Mouse (Mus musculus) CH12.LX (cell line): ENCODE data around the gene Csnk1g2. TPM values are rescaled to one million over a fixed set of nuclear protein-coding genes. Genes with fewer than 3 reads are reported as not detected.
A peak's percentile ranks its signal among the peaks of the same experiment; 100 is the strongest.

ENCODE experiments used
- DNase-seq: peaks from one replicate; pipeline ENCODE4 v3.0.0-alpha.2; 2013; ENCODE audit errors: extremely low read depth
- H3K27ac ChIP-seq: 2 replicates; pipeline ENCODE4 v1.5.1; 2012; ENCODE audit warnings: low read depth, mild to moderate bottlenecking, control low read depth, moderate library complexity; ENCODE audit not compliant: insufficient read depth
- H3K27me3 ChIP-seq: replicated peaks from 2 replicates; pipeline ENCODE3; 2012; ENCODE audit warnings: inconsistent platforms
- H3K36me3 ChIP-seq, 2 experiments: replicated peaks in 1 of 2; 2 replicates each; pipeline versions ENCODE3 to v1.6.1; 2012; ENCODE audit warnings: inconsistent platforms in 1 of 2, low read length in 1 of 2, mild to moderate bottlenecking in 1 of 2, mixed read lengths in 1 of 2, moderate library complexity in 1 of 2; ENCODE audit not compliant: control insufficient read depth in 1 of 2, insufficient read depth in 1 of 2
- H3K4me1 ChIP-seq, 2 experiments: 2 replicates each; pipeline ENCODE4 v1.6.1; 2012; ENCODE audit warnings: inconsistent platforms in 1 of 2, moderate library complexity in 1 of 2; ENCODE audit not compliant: insufficient read depth in 2 of 2, control insufficient read depth in 1 of 2
- H3K4me2 ChIP-seq: 2 replicates; pipeline ENCODE4 v1.6.1; 2012; ENCODE audit warnings: low read depth, mild to moderate bottlenecking, control low read depth; ENCODE audit not compliant: poor library complexity, insufficient read depth, severe bottlenecking
- H3K4me3 ChIP-seq, 3 experiments: fragments of 150-350 bp in 1 of 3; sonication (generic) in 1 of 3; replicated peaks in 1 of 3; 2 replicates each; pipeline versions ENCODE3 to v1.5.1; 2011 to 2012; ENCODE audit warnings: low read depth in 2 of 3, low read length in 2 of 3, mild to moderate bottlenecking in 2 of 3, moderate library complexity in 2 of 3, control low read depth in 1 of 3, improper control_type of control experiment in 1 of 3, inconsistent platforms in 1 of 3, mixed read lengths in 1 of 3; ENCODE audit not compliant: poor library complexity in 1 of 3
- H3K79me2 ChIP-seq: replicated peaks from 2 replicates; pipeline ENCODE4 v1.6.1; 2012; ENCODE audit warnings: mild to moderate bottlenecking, moderate library complexity; ENCODE audit not compliant: control insufficient read depth, poor library complexity, insufficient read depth, severe bottlenecking; ENCODE audit errors: extremely low read depth
- H3K9ac ChIP-seq: 2 replicates; pipeline ENCODE4 v1.6.1; 2012; ENCODE audit warnings: low read depth, mild to moderate bottlenecking, control low read depth, moderate library complexity; ENCODE audit not compliant: insufficient read depth
- H3K9me3 ChIP-seq: replicated peaks from 2 replicates; pipeline ENCODE3; 2012; ENCODE audit warnings: low read length, inconsistent platforms, mixed read lengths
- CHD1 ChIP-seq: IDR thresholded peaks from 2 replicates; pipeline ENCODE4 v1.6.1; 2012; ENCODE audit warnings: low read depth, low read length, improper control_type of control experiment, inconsistent platforms
- CHD2 ChIP-seq: IDR thresholded peaks from 2 replicates; pipeline ENCODE4 v1.6.1; 2011; ENCODE audit warnings: low read length, improper control_type of control experiment
- CTCF ChIP-seq, 2 experiments: IDR thresholded peaks in 1 of 2; conservative IDR thresholded peaks in 1 of 2; 2 replicates each; pipeline ENCODE4 v1.5.1; 2011 to 2012; ENCODE audit warnings: low read depth in 2 of 2, low read length in 2 of 2, improper control_type of control experiment in 1 of 2, inconsistent platforms in 1 of 2, mild to moderate bottlenecking in 1 of 2, moderate library complexity in 1 of 2
- E2F4 ChIP-seq: IDR thresholded peaks from 2 replicates; pipeline ENCODE4 v1.6.1; 2011; ENCODE audit warnings: low read depth, low read length, improper control_type of control experiment; ENCODE audit not compliant: insufficient replicate concordance
- ELF1 ChIP-seq: IDR thresholded peaks from 2 replicates; pipeline ENCODE4 v1.6.1; 2014; ENCODE audit warnings: low read depth, mild to moderate bottlenecking, inconsistent platforms, low read length, improper control_type of control experiment
- EP300 ChIP-seq: IDR thresholded peaks from 2 replicates; pipeline ENCODE4 v1.6.1; 2011; ENCODE audit warnings: low read length, improper control_type of control experiment
- ETS1 ChIP-seq: conservative IDR thresholded peaks from 2 replicates; pipeline ENCODE4 v1.6.1; 2012; ENCODE audit warnings: low read depth, mild to moderate bottlenecking, inconsistent platforms, low read length, improper control_type of control experiment, moderate library complexity
- HCFC1 ChIP-seq: IDR thresholded peaks from 2 replicates; pipeline ENCODE4 v1.6.1; 2012; ENCODE audit warnings: low read depth, mild to moderate bottlenecking, inconsistent platforms, low read length, improper control_type of control experiment
- IRF4 ChIP-seq: IDR thresholded peaks from 2 replicates; pipeline ENCODE4 v1.6.1; 2014; ENCODE audit warnings: low read depth, mild to moderate bottlenecking, inconsistent platforms, low read length, improper control_type of control experiment
- JUN ChIP-seq: IDR thresholded peaks from 2 replicates; pipeline ENCODE4 v1.6.1; 2011; ENCODE audit warnings: low read depth, mild to moderate bottlenecking, low read length, improper control_type of control experiment, moderate library complexity; ENCODE audit not compliant: insufficient read depth
- KAT2A ChIP-seq: IDR thresholded peaks from 2 replicates; pipeline ENCODE4 v1.6.1; 2012; ENCODE audit warnings: low read length, improper control_type of control experiment, inconsistent platforms; ENCODE audit not compliant: insufficient replicate concordance
- MAFK ChIP-seq: IDR thresholded peaks from 2 replicates; pipeline ENCODE4 v1.6.1; 2011; ENCODE audit warnings: low read length, improper control_type of control experiment; ENCODE audit not compliant: insufficient replicate concordance
- MAX ChIP-seq: IDR thresholded peaks from 2 replicates; pipeline ENCODE4 v1.6.1; 2011; ENCODE audit warnings: low read length, improper control_type of control experiment
- MAZ ChIP-seq: IDR thresholded peaks from 2 replicates; pipeline ENCODE4 v1.6.1; 2012; ENCODE audit warnings: low read depth, mild to moderate bottlenecking, inconsistent platforms, low read length, improper control_type of control experiment, moderate library complexity
- MEF2A ChIP-seq: IDR thresholded peaks from 2 replicates; pipeline ENCODE4 v1.6.1; 2014; ENCODE audit warnings: low read depth, mild to moderate bottlenecking, inconsistent platforms, low read length, improper control_type of control experiment, borderline replicate concordance
- MXI1 ChIP-seq: IDR thresholded peaks from 2 replicates; pipeline ENCODE4 v1.6.1; 2011; ENCODE audit warnings: mild to moderate bottlenecking, low read depth, low read length, improper control_type of control experiment
- NELFE ChIP-seq: IDR thresholded peaks from 2 replicates; pipeline ENCODE4 v1.6.1; 2011; ENCODE audit warnings: low read depth, low read length, improper control_type of control experiment
- NRF1 ChIP-seq: IDR thresholded peaks from 2 replicates; pipeline ENCODE4 v1.6.1; 2014; ENCODE audit warnings: low read depth, mild to moderate bottlenecking, inconsistent platforms, low read length, improper control_type of control experiment, moderate library complexity
- PAX5 ChIP-seq: IDR thresholded peaks from 2 replicates; pipeline ENCODE4 v1.6.1; 2012; ENCODE audit warnings: low read length, inconsistent platforms, mixed read lengths
- POLR2A ChIP-seq: IDR thresholded peaks from 2 replicates; pipeline ENCODE4 v1.6.1; 2011; ENCODE audit warnings: low read depth, mild to moderate bottlenecking, improper control_type of control experiment, low read length
- RAD21 ChIP-seq: IDR thresholded peaks from 2 replicates; pipeline ENCODE4 v1.6.1; 2011; ENCODE audit warnings: low read depth, mild to moderate bottlenecking, low read length, improper control_type of control experiment, moderate library complexity
- SIN3A ChIP-seq: IDR thresholded peaks from 2 replicates; pipeline ENCODE4 v1.6.1; 2012; ENCODE audit warnings: low read length, improper control_type of control experiment, inconsistent platforms
- TBP ChIP-seq: conservative IDR thresholded peaks from 2 replicates; pipeline ENCODE4 v1.6.1; 2011; ENCODE audit warnings: low read depth, low read length, improper control_type of control experiment
- TCF12 ChIP-seq: IDR thresholded peaks from 2 replicates; pipeline ENCODE4 v1.6.1; 2014; ENCODE audit warnings: low read depth, mild to moderate bottlenecking, inconsistent platforms, low read length, improper control_type of control experiment
- UBTF ChIP-seq: IDR thresholded peaks from 2 replicates; pipeline ENCODE4 v1.6.1; 2012; ENCODE audit warnings: low read depth, mild to moderate bottlenecking, inconsistent platforms, low read length, improper control_type of control experiment, moderate library complexity
- USF1 ChIP-seq: IDR thresholded peaks from 2 replicates; pipeline ENCODE4 v1.6.1; 2014; ENCODE audit warnings: low read depth, mild to moderate bottlenecking, inconsistent platforms, low read length, improper control_type of control experiment
- USF2 ChIP-seq: conservative IDR thresholded peaks from 2 replicates; pipeline ENCODE4 v1.6.1; 2011; ENCODE audit warnings: low read depth, low read length, improper control_type of control experiment
- ZC3H11A ChIP-seq: IDR thresholded peaks from 2 replicates; pipeline ENCODE4 v1.6.1; 2012; ENCODE audit warnings: low read depth, mild to moderate bottlenecking, inconsistent platforms, low read length, improper control_type of control experiment
- ZKSCAN1 ChIP-seq: IDR thresholded peaks from 2 replicates; pipeline ENCODE4 v1.6.1; 2012; ENCODE audit warnings: low read depth, inconsistent platforms, low read length, improper control_type of control experiment, borderline replicate concordance
- ZMIZ1 ChIP-seq: IDR thresholded peaks from 2 replicates; pipeline ENCODE4 v1.6.1; 2012; ENCODE audit warnings: low read depth, mild to moderate bottlenecking, inconsistent platforms, low read length, improper control_type of control experiment
- ZNF384 ChIP-seq: IDR thresholded peaks from 2 replicates; pipeline ENCODE4 v1.6.1; 2012; ENCODE audit warnings: low read depth, low read length, improper control_type of control experiment, inconsistent platforms
- dilution Hi-C: fragments of 300-500 bp; cut with MboI; formaldehyde crosslinking; loops from 2 replicates; pipeline ENCODE4 v1.14.3; 2020; ENCODE audit warnings: low sequenced_read_pairs; ENCODE audit not compliant: extremely low pct_unique_long_range_greater_than_20kb, extremely low pct_ligation_motif_present
- in situ Hi-C: fragments of 300-500 bp; cut with MboI; formaldehyde crosslinking; loops from 3 replicates; pipeline ENCODE4 v1.14.3; 2019; ENCODE audit warnings: low sequenced_read_pairs, low pct_ligation_motif_present, low pct_unique_long_range_greater_than_20kb, mixed read lengths
- polyA plus RNA-seq: library from polyadenylated mRNA; unstranded; fragments of >175 nt; gene quantifications from 2 replicates; pipeline ENCODE4 v1.2.1, GENCODE M21; 2012; ENCODE audit warnings: low read depth; ENCODE audit not compliant: insufficient read length
- total RNA-seq, 2 experiments: library from RNA; depleted of rRNA; stranded (reverse); fragments of 300-350 nt in 1 of 2; fragments of >200 nt in 1 of 2; gene quantifications; 2 replicates each; pipeline ENCODE4 v1.2.3; 2012 to 2014

Gene Csnk1g2
- total and polyA plus RNA-seq, 3 experiments: 44.1 to 59.0 (median 50.1) TPM

- TF ChIP-seq CTCF (conservative IDR thresholded peaks at IDR 0.05 in 1 of 2, IDR thresholded peaks at IDR 0.05 in 1 of 2; ENCODE audit: low read depth in 2 of 2, low read length in 2 of 2): no peak
- TF ChIP-seq USF2: no peak
- TF ChIP-seq IRF4: peak; percentile 40; the same call in 1 of the 2 replicates
- TF ChIP-seq SIN3A: peak; percentile 90
- no peak for TF ChIP-seq ZKSCAN1
- TF ChIP-seq MAFK: no peak
- TF ChIP-seq TCF12: no peak; the same call in 1 of the 2 replicates
- TF ChIP-seq UBTF: no peak
- peak; percentile 82 for TF ChIP-seq MAX
- TF ChIP-seq TBP: no peak
- peak; percentile 47; the same call in 1 of the 2 replicates for TF ChIP-seq MAZ
- no peak for TF ChIP-seq EP300
- no peak for TF ChIP-seq ZC3H11A
- no peak for TF ChIP-seq KAT2A
- TF ChIP-seq CHD1: 0 out of 2 replicates have a peak, but pooled peaks have one; percentile 56
- no peak for TF ChIP-seq RAD21
- TF ChIP-seq ELF1: 0 out of 2 replicates have a peak, but pooled peaks have one; percentile 26
- no peak for TF ChIP-seq PAX5
- 0 out of 2 replicates have a peak, but pooled peaks have one; percentile 24 for TF ChIP-seq ZMIZ1
- peak; percentile 62 for TF ChIP-seq NELFE
Observed at GRCm38 (mm10) chr10:80576351-80577194, 46.1 kb upstream of the Csnk1g2 start (continued).

- peak; percentile 94 for DNase-seq
- in situ Hi-C loops: loop anchor here (5.0 kb wide), 1 partner anchor 110 kb away; no protein-coding TSS in a partner anchor
- H3K4me1 ChIP-seq: peaks cover 17 to 52% of the 10 kb centered on the region in 2 experiments
- H3K27ac ChIP-seq: peak within 1 kb of the TSS; percentile 92
- H3K4me3 ChIP-seq: peak within 1 kb of the TSS; percentile 91 to 97 (median 92)
- peak within 1 kb of the TSS; percentile 87 for H3K9ac ChIP-seq
- H3K4me2 ChIP-seq: peak within 1 kb of the TSS; percentile 63
- H3K79me2 ChIP-seq: peaks cover 42% of the 10 kb centered on the region
- H3K36me3 ChIP-seq: peaks cover 0 to 31% of the 10 kb centered on the region in 2 experiments
- no peaks in the 10 kb centered on the region for H3K9me3 ChIP-seq
- no peaks in the 10 kb centered on the region for H3K27me3 ChIP-seq
- dilution Hi-C loops: no loop called here
- TF ChIP-seq RAD21 (no peak), USF1 (peak; percentile 79), MEF2A (peak; percentile 26; the same call in 1 of the 2 replicates), NELFE (peak; percentile 59; the same call in 1 of the 2 replicates), SIN3A (peak; percentile 61), ZNF384 (no peak), MAX (peak; percentile 98), TBP (0 out of 2 replicates have a peak, but pooled peaks have one; percentile 19), ELF1 (peak; percentile 70), ETS1 (peak; percentile 46), JUN (no peak), E2F4 (0 out of 2 replicates have a peak, but pooled peaks have one; percentile 39), UBTF (no peak; the same call in 1 of the 2 replicates), POLR2A (peak; percentile 64), NRF1 (peak; percentile 86), CHD2 (peak; percentile 93), TCF12 (peak; percentile 49; the same call in 1 of the 2 replicates), MXI1 (peak; percentile 99), HCFC1 (peak; percentile 56)
Observed at GRCm38 (mm10) chr10:80577195-80578130, 45.2 kb upstream of the Csnk1g2 start, which contains the start of gene Klf16. Klf16 (minus strand) TSS chr10:80577321.
